Mouse (Mus musculus) G1E (cell line): ENCODE results near the gene Sin3b. TPM values are rescaled to one million over a fixed set of nuclear protein-coding genes. Genes with fewer than 3 reads are reported as not detected.
"Not testable (repeated sequence)": the region's sequence is repeated elsewhere in the genome, so short reads cannot be mapped to it uniquely, and the experiment has no call there.

Experiments
- ATAC-seq: 2 replicates; pipeline ENCODE4 v1.8.0; 2016; ENCODE audit warnings: mild to moderate bottlenecking; ENCODE audit not compliant: insufficient number of reproducible peaks, poor library complexity, low FRiP score, severe bottlenecking; ENCODE audit errors: extremely low read depth
- DNase-seq: peaks from one replicate; pipeline ENCODE4 v3.0.0; 2012; ENCODE audit warnings: low spot score
- H3K27me3 ChIP-seq: 2 replicates; pipeline ENCODE4 v1.6.1; 2012; ENCODE audit warnings: mild to moderate bottlenecking, low read length, inconsistent platforms; ENCODE audit not compliant: insufficient read depth
- H3K36me3 ChIP-seq: replicated peaks from 2 replicates; pipeline ENCODE3; 2012; ENCODE audit warnings: mild to moderate bottlenecking, inconsistent platforms
- H3K4me1 ChIP-seq: 2 replicates; pipeline ENCODE4 v1.6.1; 2012; ENCODE audit warnings: low read depth, low read length, inconsistent platforms, mixed read lengths; ENCODE audit not compliant: insufficient read depth
- H3K4me3 ChIP-seq: 2 replicates; pipeline ENCODE4 v1.5.1; 2012; ENCODE audit warnings: low read depth, mild to moderate bottlenecking, inconsistent platforms, low read length, moderate library complexity, mixed read lengths
- H3K9me3 ChIP-seq: replicated peaks from 2 replicates; pipeline ENCODE4 v1.6.1; 2012; ENCODE audit warnings: inconsistent platforms
- CTCF ChIP-seq: IDR thresholded peaks from 2 replicates; pipeline ENCODE4 v1.5.1; 2012; ENCODE audit warnings: low read depth, low read length, inconsistent platforms, mixed read lengths
- GATA1 ChIP-seq: IDR thresholded peaks from 2 replicates; pipeline ENCODE4 v1.6.1; 2012; ENCODE audit warnings: borderline replicate concordance, low read length, inconsistent platforms, mixed read lengths
- GATA2 ChIP-seq: IDR thresholded peaks from 2 replicates; pipeline ENCODE4 v1.6.1; 2012; ENCODE audit warnings: low read depth, low read length, inconsistent platforms, borderline replicate concordance
- POLR2AphosphoS5 ChIP-seq: IDR thresholded peaks from 2 replicates; pipeline ENCODE4 v1.6.1; 2012; ENCODE audit warnings: low read depth, low read length, inconsistent platforms; ENCODE audit not compliant: insufficient replicate concordance
- TAL1 ChIP-seq: conservative IDR thresholded peaks from 2 replicates; pipeline ENCODE4 v1.6.1; 2012; ENCODE audit warnings: low read depth, low read length, inconsistent platforms, mixed read lengths
- polyA plus RNA-seq: library from polyadenylated mRNA; stranded (reverse); fragments of >175 nt; gene quantifications from 2 replicates; pipeline ENCODE4 v1.2.3, GENCODE M21; 2012
- total RNA-seq, 2 experiments: library from RNA; stranded (forward) in 1 of 2; stranded (reverse) in 1 of 2; fragments of 200-1000 nt in 1 of 2; fragments of >200 nt in 1 of 2; fragmentation: Nextera tagmentation in 1 of 2; gene quantifications; 2 replicates each; pipeline ENCODE4 v1.2.3; 2014 to 2017

Sin3b gene
- total and polyA plus RNA-seq, 3 experiments: 58.9 to 186 (median 82.2) TPM

- DNase-seq: peak; percentile 36
- Histone ChIP-seq H3K9me3 (no peaks in the 10 kb centered on the region), H3K27me3 (peaks cover 10% of the 10 kb centered on the region), H3K36me3 (no peaks in the 10 kb centered on the region), H3K4me3 (no peak overlapping the region), H3K4me1 (peaks cover 20% of the 10 kb centered on the region)
- TF ChIP-seq CTCF: no peak
- TF ChIP-seq POLR2AphosphoS5: no peak
- no peak for TF ChIP-seq GATA1
- no peak for TF ChIP-seq TAL1
- no peak for TF ChIP-seq GATA2
- peak; percentile 75 for ATAC-seq
Observed at GRCm38 (mm10) chr8:72683010-72683521, 40.0 kb upstream of the Sin3b start.

GRCm38 (mm10) chr8:72683572-72684099 lies 39.4 kb upstream of the Sin3b start:
- H3K4me3 ChIP-seq, DNase-seq, H3K36me3 ChIP-seq, H3K9me3 ChIP-seq: not testable (repeated sequence)
- H3K4me1 ChIP-seq: peaks cover 20% of the 10 kb centered on the region
- ATAC-seq: peak; percentile 41
- peaks cover 10% of the 10 kb centered on the region for H3K27me3 ChIP-seq

- TF ChIP-seq GATA1 (no peak), CTCF (no peak), TAL1 (no peak), GATA2 (peak; percentile 50; the same call in 1 of the 2 replicates), POLR2AphosphoS5 (peak; percentile 73; the same call in 1 of the 2 replicates)
- Histone ChIP-seq H3K4me1 (no peaks in the 10 kb centered on the region), H3K9me3 (0 out of 2 replicates have a peak, but pooled peaks cover 3% of the 10 kb centered on the region), H3K36me3 (no peaks in the 10 kb centered on the region), H3K27me3 (peaks cover 24% of the 10 kb centered on the region), H3K4me3 (peak overlapping the region; percentile 6; the same call in 1 of the 2 replicates)
- DNase-seq (no peak), ATAC-seq (no peak)
Observed at GRCm38 (mm10) chr8:72698349-72698926, 24.6 kb upstream of the Sin3b start.

- H3K4me3 ChIP-seq: no peak overlapping the region
- H3K36me3 ChIP-seq: no peaks in the 10 kb centered on the region
- H3K9me3 ChIP-seq: no peaks in the 10 kb centered on the region
- ATAC-seq (no peak), DNase-seq (no peak)
- TF ChIP-seq GATA2: no peak
- no peak for TF ChIP-seq TAL1
- no peak for TF ChIP-seq CTCF
- no peak for TF ChIP-seq GATA1
- TF ChIP-seq POLR2AphosphoS5: no peak
- peaks cover 13% of the 10 kb centered on the region for H3K4me1 ChIP-seq
- H3K27me3 ChIP-seq: peaks cover 13% of the 10 kb centered on the region
Observed at GRCm38 (mm10) chr8:72712569-72712968, 10.5 kb upstream of the Sin3b start.

- ATAC-seq: no peak
- Histone ChIP-seq H3K9me3 (no peaks in the 10 kb centered on the region), H3K4me3 (no peak overlapping the region; the same call in 1 of the 2 replicates), H3K27me3 (no peaks in the 10 kb centered on the region), H3K4me1 (peaks cover 13% of the 10 kb centered on the region), H3K36me3 (no peaks in the 10 kb centered on the region)
- DNase-seq: no peak
- TF ChIP-seq TAL1: no peak
- TF ChIP-seq GATA2: no peak
- TF ChIP-seq POLR2AphosphoS5: no peak
- TF ChIP-seq GATA1: no peak
- TF ChIP-seq CTCF: no peak
Observed at GRCm38 (mm10) chr8:72716594-72716993, 6.5 kb upstream of the Sin3b start.

GRCm38 (mm10) chr8:72720541-72720940 lies 2.5 kb upstream of the Sin3b start:
- DNase-seq (no peak), ATAC-seq (no peak)
- H3K27me3 ChIP-seq: no peaks in the 10 kb centered on the region
- no peak overlapping the region for H3K4me3 ChIP-seq
- no peaks in the 10 kb centered on the region for H3K9me3 ChIP-seq
- peaks cover 16% of the 10 kb centered on the region for H3K36me3 ChIP-seq
- peaks cover 26% of the 10 kb centered on the region for H3K4me1 ChIP-seq
- TF ChIP-seq TAL1: no peak
- no peak for TF ChIP-seq GATA2
- no peak for TF ChIP-seq CTCF
- no peak for TF ChIP-seq GATA1
